7 mouse cellular contexts compared by ENCODE assay signal in genomic region chr3:59121067-59121730, GRCm38 (mm10). TPM values are rescaled to one million over a fixed set of nuclear protein-coding genes. Genes with fewer than 3 reads are reported as not detected.
DNase-seq lines count a peak whose midpoint lies in the region; ATAC-seq and TF ChIP-seq lines count a peak whose summit lies in the region.

No protein-coding gene starts in this region.

- H3K4me1 ChIP-seq in limb, embryonic 11.5 days (ENCODE audit: control insufficient read depth, insufficient read depth, low read length) = peaks cover 4% of the 10 kb centered on the region; the same call in 1 of the 2 replicates
- peaks cover 16% of the 10 kb centered on the region for H3K4me1 ChIP-seq in limb, embryonic 10.5 days
- H3K4me1 ChIP-seq in heart, embryonic 13.5 days = peaks cover 26% of the 10 kb centered on the region
- no peaks in the 10 kb centered on the region for H3K4me1 ChIP-seq in midbrain, postnatal 0 days (ENCODE audit: insufficient read depth, low read length)

- H3K27ac ChIP-seq in limb, embryonic 11.5 days (replicated peaks; ENCODE audit: low read depth, low read length) = no peak overlapping the region
- H3K27ac ChIP-seq in limb, embryonic 10.5 days = no peak overlapping the region
- H3K27ac ChIP-seq in heart, embryonic 13.5 days (replicated peaks) = no peak overlapping the region
- H3K27ac ChIP-seq in midbrain, postnatal 0 days (ENCODE audit: low read depth, low read length) = no peak overlapping the region

- H3K4me3 ChIP-seq in limb, embryonic 11.5 days (ENCODE audit: low read depth, low read length) = no peak overlapping the region
- H3K4me3 ChIP-seq in limb, embryonic 10.5 days = no peak overlapping the region
- no peak overlapping the region for H3K4me3 ChIP-seq in heart, embryonic 13.5 days
- H3K4me3 ChIP-seq in midbrain, postnatal 0 days (ENCODE audit: low read depth, low read length) = no peak overlapping the region

- H3K9me3 ChIP-seq in limb, embryonic 11.5 days (ENCODE audit: control insufficient read depth, low read length) = no peaks in the 10 kb centered on the region
- no peaks in the 10 kb centered on the region for H3K9me3 ChIP-seq in limb, embryonic 10.5 days (replicated peaks)
- no peaks in the 10 kb centered on the region for H3K9me3 ChIP-seq in heart, embryonic 13.5 days
- no peaks in the 10 kb centered on the region for H3K9me3 ChIP-seq in midbrain, postnatal 0 days (ENCODE audit: low read length)

- 52% methylated on average over 7 of the region's 7 CpGs for WGBS in limb, embryonic 11.5 days
- WGBS in limb, embryonic 10.5 days = 58% methylated on average over 7 of the region's 7 CpGs
- WGBS in heart, embryonic 13.5 days = 38% methylated on average over 7 of the region's 7 CpGs
- 44% methylated on average over 7 of the region's 7 CpGs for WGBS in midbrain, postnatal 0 days

- DNase-seq in limb, embryonic 11.5 days (ENCODE audit: low spot score) = no peak
- no peak for DNase-seq in limb, embryonic 10.5 days (ENCODE audit: low spot score)
- DNase-seq in brain, adult 2 months (ENCODE audit: low read depth, low spot score) = peak; percentile 55
- peak; percentile 8 for DNase-seq in midbrain, postnatal 0 days (ENCODE audit: low spot score)
- DNase-seq in adrenal gland, adult 18-20 months (ENCODE audit: low spot score in 2 of 2) = no peak
- no peak for DNase-seq in spleen, postnatal 36 days (ENCODE audit: low spot score in 2 of 2)

- no peaks in the 10 kb centered on the region for H3K36me3 ChIP-seq in limb, embryonic 11.5 days (ENCODE audit: control insufficient read depth, insufficient read depth, low read length)
- no peaks in the 10 kb centered on the region for H3K36me3 ChIP-seq in limb, embryonic 10.5 days
- no peaks in the 10 kb centered on the region for H3K36me3 ChIP-seq in heart, embryonic 13.5 days
- no peaks in the 10 kb centered on the region for H3K36me3 ChIP-seq in midbrain, postnatal 0 days (ENCODE audit: insufficient read depth, low read length)

- H3K27me3 ChIP-seq in limb, embryonic 11.5 days (ENCODE audit: control insufficient read depth, insufficient read depth, low read length) = no peaks in the 10 kb centered on the region
- no peaks in the 10 kb centered on the region for H3K27me3 ChIP-seq in limb, embryonic 10.5 days (ENCODE audit: low read depth, poor library complexity, severe bottlenecking)
- no peaks in the 10 kb centered on the region; the same call in 1 of the 2 replicates for H3K27me3 ChIP-seq in heart, embryonic 13.5 days (replicated peaks)
- H3K27me3 ChIP-seq in midbrain, postnatal 0 days (ENCODE audit: insufficient read depth, low read length) = no peaks in the 10 kb centered on the region

- no peak overlapping the region for H3K4me2 ChIP-seq in limb, embryonic 11.5 days (ENCODE audit: low read depth, severe bottlenecking)
- no peak overlapping the region for H3K4me2 ChIP-seq in heart, embryonic 13.5 days
- H3K4me2 ChIP-seq in midbrain, postnatal 0 days (ENCODE audit: low read depth, low read length, poor library complexity, severe bottlenecking) = no peak overlapping the region

- 0 out of 2 replicates have a peak, but pooled peaks have one; percentile 45 for ATAC-seq in limb, embryonic 11.5 days (ENCODE audit: insufficient number of reproducible peaks, low FRiP score, low TSS enrichment, low read depth)
- no peak for ATAC-seq in heart, embryonic 13.5 days (ENCODE audit: extremely low read depth, insufficient number of reproducible peaks, low FRiP score, low TSS enrichment)
- no peak for ATAC-seq in midbrain, postnatal 0 days (ENCODE audit: low FRiP score)

- no peak for TF ChIP-seq CTCF in midbrain, postnatal 0 days (IDR thresholded peaks at IDR 0.05)

- H3K9ac ChIP-seq in limb, embryonic 11.5 days (ENCODE audit: low read length) = no peak overlapping the region
- 0 out of 2 replicates have a peak overlapping the region, but pooled peaks have one; percentile 12 for H3K9ac ChIP-seq in heart, embryonic 13.5 days
- no peak overlapping the region for H3K9ac ChIP-seq in midbrain, postnatal 0 days (replicated peaks; ENCODE audit: low read length, poor library complexity, severe bottlenecking)

RNA-seq across cellular contexts. Expression of gene Gpr171, which starts 19.6 kb away (rescaled TPM):
- polyA plus RNA-seq in limb, embryonic 11.5 days (2014; fragmentation: Nextera tagmentation; extraction: Ambion mirVana) = 0.57 and 0.91 TPM in 2 replicates
- polyA plus RNA-seq in limb, embryonic 10.5 days (2016; fragmentation: Nextera tagmentation; extraction: Ambion mirVana) = 0.38 and 0.53 TPM in 2 replicates
- 0.66 and 0.68 TPM in 2 replicates for polyA plus RNA-seq in heart, embryonic 13.5 days (2015; fragmentation: Nextera tagmentation; extraction: Ambion mirVana)
- total RNA-seq in midbrain, postnatal 0 days (2014; rRNA removed) = not detected in 2 replicates
- 0.43 and 0.74 TPM in 2 replicates for polyA plus RNA-seq in midbrain, postnatal 0 days (2015; fragmentation: Nextera tagmentation; extraction: Ambion mirVana)
- under 1 TPM; 0.40 to 0.64 TPM for total RNA-seq in adrenal gland, adult 18-20 months (2021)

RNA-seq across cellular contexts. Expression of gene P2ry14, which starts 32.2 kb away (rescaled TPM):
- polyA plus RNA-seq in limb, embryonic 11.5 days (2014; fragmentation: Nextera tagmentation; extraction: Ambion mirVana) = 0.96 and 1.1 TPM in 2 replicates
- 0.70 and 0.89 TPM in 2 replicates for polyA plus RNA-seq in limb, embryonic 10.5 days (2016; fragmentation: Nextera tagmentation; extraction: Ambion mirVana)
- polyA plus RNA-seq in heart, embryonic 13.5 days (2015; fragmentation: Nextera tagmentation; extraction: Ambion mirVana) = 1.7 and 2.3 TPM in 2 replicates
- 2.8 and 3.2 TPM in 2 replicates for total RNA-seq in midbrain, postnatal 0 days (2014; rRNA removed)
- polyA plus RNA-seq in midbrain, postnatal 0 days (2015; fragmentation: Nextera tagmentation; extraction: Ambion mirVana) = 4.3 and 4.6 TPM in 2 replicates
- 10 to 100 TPM; 17.2 to 17.9 TPM for total RNA-seq in adrenal gland, adult 18-20 months (2021)

Comparison
In these comparisons a context has a peak if more than half of its experiments do, and no peak if none do; other contexts are left out.
1. DNase-seq: peak in brain, adult 2 months (single experiment) and midbrain, postnatal 0 days (single experiment); none in limb, embryonic 11.5 days (single experiment), limb, embryonic 10.5 days (single experiment), adrenal gland, adult 18-20 months (0 of 2) and spleen, postnatal 36 days (0 of 2).